In the genomic region with DNA sequence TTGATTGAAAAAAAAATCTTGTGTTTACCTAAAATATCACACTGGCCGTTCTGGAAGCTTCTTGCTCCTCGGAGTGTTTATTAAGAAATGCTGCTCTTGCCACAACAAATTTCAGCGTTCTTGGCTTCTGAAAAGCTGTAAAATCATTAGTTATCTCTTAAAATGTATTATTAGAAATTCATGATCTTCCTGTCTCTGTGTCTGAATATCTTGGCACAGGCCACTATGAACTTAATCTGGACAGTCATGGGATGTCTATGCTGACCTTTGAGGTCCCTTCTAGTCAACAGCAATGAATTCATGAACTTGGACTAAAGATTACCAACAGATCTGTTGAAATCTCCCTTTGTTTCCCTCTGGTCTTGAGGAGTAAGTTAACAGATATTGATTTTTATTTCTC, we compare ENCODE assay signal across 22 mouse cellular contexts.
DNase-seq lines count a peak whose midpoint lies in the region; ATAC-seq and TF ChIP-seq lines count a peak whose summit lies in the region.
"Had no signal": no experiment of that assay in that cellular context is flagged by ENCODE, and none has a peak within 500 bp of the region (broad histone marks: within the 10 kb centered on the region; RNA-seq: fewer than 3 reads in every experiment).

No protein-coding gene starts in this region.

- no peak for TF ChIP-seq POLR2A in kidney, adult 2 months (IDR thresholded peaks at IDR 0.05; ENCODE audit: low read depth, low read length)

- intact Hi-C loops in gastrocnemius, adult 2 months (cut with DNase I): no loop called here

- H3K27ac ChIP-seq in gastrocnemius, adult 2 months: no peak overlapping the region
- H3K27ac ChIP-seq in kidney, adult 2 months (ENCODE audit: insufficient read depth, low read depth, low read length): no peak overlapping the region
- H3K27ac ChIP-seq in kidney, embryonic 14.5 days (ENCODE audit: low read depth, low read length): no peak overlapping the region
- H3K27ac ChIP-seq: embryonic facial prominence, embryonic 15.5 days; forebrain, embryonic 10.5 days; hindbrain, embryonic 13.5 days had no signal

- 62% methylated on average over 3 of the region's 3 CpGs for WGBS in kidney, adult 2 months
- WGBS in kidney, embryonic 14.5 days: 60% methylated on average over 3 of the region's 3 CpGs

- ATAC-seq in kidney, embryonic 14.5 days (ENCODE audit: low FRiP score, low TSS enrichment): no peak
- ATAC-seq: CD4-positive, CD25-positive, alpha-beta regulatory T cell, adult 4 months; forebrain, embryonic 14.5 days had no signal

- peak; percentile 11 for DNase-seq in gastrocnemius, adult 18-20 months (ENCODE audit: low spot score)
- DNase-seq in gastrocnemius, adult 2 months: no peak
- peak; percentile 73 for DNase-seq in kidney, adult 2 months
- no peak for DNase-seq in kidney, postnatal 10 days
- peak; percentile 6 to 56 for DNase-seq in kidney, postnatal 36 days
- DNase-seq in lung, postnatal 36 days: peak; percentile 5
- DNase-seq in lung, adult 18-20 months: no peak
- DNase-seq: adrenal gland, postnatal 10 days; B cell, adult 2 months; cerebellum, adult 11 months; cerebellum, adult 8-10 months; cerebellum, postnatal 14 days; gastrocnemius, postnatal 14 days; heart, postnatal 14 days had no signal

- no peak overlapping the region for H3K4me2 ChIP-seq in kidney, embryonic 14.5 days (replicated peaks; ENCODE audit: low read depth, low read length)
- H3K4me2 ChIP-seq: embryonic facial prominence, embryonic 15.5 days; hindbrain, embryonic 13.5 days had no signal

- H3K27me3 ChIP-seq in kidney, adult 2 months (replicated peaks; ENCODE audit: control insufficient read depth, insufficient read depth, low read length): no peaks in the 10 kb centered on the region
- no peaks in the 10 kb centered on the region for H3K27me3 ChIP-seq in kidney, embryonic 14.5 days (ENCODE audit: control insufficient read depth, insufficient read depth, low read length)
- H3K27me3 ChIP-seq: embryonic facial prominence, embryonic 15.5 days; hindbrain, embryonic 13.5 days had no signal

- no peaks in the 10 kb centered on the region for H3K36me3 ChIP-seq in kidney, adult 2 months (ENCODE audit: control insufficient read depth, insufficient read depth, low read length)
- H3K36me3 ChIP-seq in kidney, embryonic 14.5 days (ENCODE audit: control insufficient read depth, insufficient read depth, low read length): no peaks in the 10 kb centered on the region
- H3K36me3 ChIP-seq: embryonic facial prominence, embryonic 15.5 days; forebrain, embryonic 10.5 days; G1E; hindbrain, embryonic 13.5 days had no signal

- H3K9me3 ChIP-seq in kidney, embryonic 14.5 days (ENCODE audit: control insufficient read depth, low read length): no peaks in the 10 kb centered on the region
- H3K9me3 ChIP-seq: forebrain, embryonic 10.5 days had no signal

- H3K4me1 ChIP-seq in kidney, adult 2 months (ENCODE audit: control insufficient read depth, insufficient read depth, low read length): no peaks in the 10 kb centered on the region
- H3K4me1 ChIP-seq in kidney, embryonic 14.5 days (ENCODE audit: control insufficient read depth, insufficient read depth, low read length): no peaks in the 10 kb centered on the region
- H3K4me1 ChIP-seq: embryonic facial prominence, embryonic 15.5 days; forebrain, embryonic 10.5 days; hindbrain, embryonic 13.5 days had no signal

- no peak for TF ChIP-seq CTCF in gastrocnemius, adult 2 months (IDR thresholded peaks at IDR 0.05)
- no peak for TF ChIP-seq CTCF in kidney, adult 2 months (conservative IDR thresholded peaks at IDR 0.05; ENCODE audit: insufficient read depth, insufficient read length, low read depth, low read length)

- H3K4me3 ChIP-seq in gastrocnemius, adult 2 months: no peak overlapping the region
- no peak overlapping the region for H3K4me3 ChIP-seq in kidney, adult 2 months (ENCODE audit: insufficient read depth, low read depth, low read length)
- H3K4me3 ChIP-seq in kidney, embryonic 14.5 days (ENCODE audit: low read length): no peak overlapping the region
- H3K4me3 ChIP-seq: embryonic facial prominence, embryonic 15.5 days; erythroblast, embryonic 14.5 days; forebrain, embryonic 10.5 days; hindbrain, embryonic 13.5 days had no signal

- H3K9ac ChIP-seq in kidney, embryonic 14.5 days (ENCODE audit: low read depth, low read length): no peak overlapping the region
- H3K9ac ChIP-seq: embryonic facial prominence, embryonic 15.5 days; hindbrain, embryonic 13.5 days had no signal

Comparison
In these comparisons a context has a peak if more than half of its experiments do, and no peak if none do; other contexts are left out.
1. DNase-seq: peak in gastrocnemius, adult 18-20 months (single experiment), kidney, adult 2 months (single experiment), kidney, postnatal 36 days (2 of 2) and lung, postnatal 36 days (single experiment); none in gastrocnemius, adult 2 months (single experiment), kidney, postnatal 10 days (single experiment) and lung, adult 18-20 months (0 of 2).